Mouse (Mus musculus) hindbrain, embryonic 11.5 days (tissue): ENCODE measurements around the gene Dbn1. TPM values are rescaled to one million over a fixed set of nuclear protein-coding genes. Genes with fewer than 3 reads are reported as not detected.

ENCODE experiments used
- ATAC-seq: fragments of 200-750 bp; cut with Nextera tagmentation; 2 replicates; pipeline ENCODE4 v1.8.0; 2017; ENCODE audit warnings: mild to moderate bottlenecking, moderate TSS enrichment, moderate library complexity; ENCODE audit not compliant: low FRiP score
- DNase-seq: peaks from one replicate; pipeline ENCODE4 v3.0.0-alpha.2; 2015; ENCODE audit warnings: low spot score
- H3K27ac ChIP-seq: fragments of 300-500 bp; sonication (generic); 2 replicates; pipeline ENCODE4 v1.5.1; 2014; ENCODE audit warnings: mild to moderate bottlenecking, low read depth, low read length
- H3K27me3 ChIP-seq: fragments of 300-500 bp; sonication (generic); 2 replicates; pipeline ENCODE4 v1.6.1; 2014; ENCODE audit warnings: mild to moderate bottlenecking, low read length, moderate library complexity, mixed read lengths; ENCODE audit not compliant: control insufficient read depth, insufficient read depth
- H3K36me3 ChIP-seq: fragments of 300-500 bp; sonication (generic); 2 replicates; pipeline ENCODE4 v1.6.1; 2014; ENCODE audit warnings: mild to moderate bottlenecking, low read length, moderate library complexity, mixed read lengths; ENCODE audit not compliant: control insufficient read depth, insufficient read depth
- H3K4me1 ChIP-seq: fragments of 300-500 bp; sonication (generic); replicated peaks from 2 replicates; pipeline ENCODE4 v1.6.1; 2014; ENCODE audit warnings: low read length, mixed read lengths; ENCODE audit not compliant: control insufficient read depth, insufficient read depth
- H3K4me2 ChIP-seq: fragments of 300-500 bp; sonication (generic); replicated peaks from 2 replicates; pipeline ENCODE4 v1.6.1; 2014; ENCODE audit warnings: mild to moderate bottlenecking, low read depth, low read length
- H3K4me3 ChIP-seq: fragments of 300-500 bp; sonication (generic); 2 replicates; pipeline ENCODE4 v1.5.1; 2014; ENCODE audit warnings: low read depth, low read length
- H3K9ac ChIP-seq: fragments of 300-500 bp; sonication (generic); 2 replicates; pipeline ENCODE4 v1.6.1; 2014; ENCODE audit warnings: low read depth, low read length
- H3K9me3 ChIP-seq: fragments of 300-500 bp; sonication (generic); 2 replicates; pipeline ENCODE4 v1.6.1; 2016; ENCODE audit warnings: low read length; ENCODE audit not compliant: control insufficient read depth
- WGBS: fragments of 180-500 bp; shearing (Covaris S2); extraction: QIAGEN DNeasy Blood & Tissue Kit; methylation state at CpG from one replicate; pipeline ENCODE4 v1.1.7; 2014; 5-methylcytosine and 5-hydroxymethylcytosine counted together
- polyA plus RNA-seq: library from polyadenylated mRNA; unstranded; fragments of >200 nt; fragmentation: Nextera tagmentation; extraction: Ambion mirVana; gene quantifications from 2 replicates; pipeline ENCODE4 v1.2.1, GENCODE M21; 2014

The Dbn1 gene
- polyA plus RNA-seq, 1 experiment from 2014 or later: 277 TPM

DNA sequence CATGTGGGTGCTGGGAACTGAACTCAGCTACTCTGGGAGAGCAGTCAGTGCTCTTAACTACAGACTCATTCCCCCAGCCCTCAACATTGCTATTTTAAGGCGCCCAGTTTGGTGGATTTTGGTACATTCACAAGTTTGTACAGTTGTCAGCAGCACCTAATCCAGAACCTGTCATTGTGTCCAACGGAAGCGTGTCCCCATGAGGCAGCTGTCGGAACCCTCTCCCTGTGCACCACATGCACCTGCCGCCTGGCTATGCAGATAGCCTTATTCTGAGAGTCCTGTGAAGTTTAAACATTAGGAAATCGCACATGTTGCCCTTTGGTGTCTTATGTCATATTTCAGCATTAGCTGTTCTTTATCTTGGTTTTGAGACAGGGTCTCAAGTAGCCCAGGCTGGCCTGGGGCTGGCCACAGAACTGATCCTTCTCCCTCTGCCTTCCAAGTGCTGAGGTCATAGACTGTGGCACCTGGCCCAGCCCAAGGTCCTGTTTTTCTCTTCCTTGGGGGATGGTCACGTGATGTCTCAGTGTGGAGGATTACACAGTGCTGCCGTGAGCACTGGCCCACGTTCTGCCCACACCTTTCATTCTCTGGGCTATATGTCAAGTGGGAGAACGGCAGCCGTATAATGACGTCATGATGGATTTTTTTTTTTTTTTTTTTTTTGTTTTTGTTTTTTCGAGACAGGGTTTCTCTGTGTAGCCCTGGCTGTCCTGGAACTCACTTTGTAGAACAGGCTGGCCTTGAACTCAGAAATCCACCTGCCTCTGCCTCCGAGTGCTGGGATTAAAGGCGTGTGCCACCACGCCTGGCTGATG lies 38.0 kb upstream of the Dbn1 start:
- peaks cover 14% of the 10 kb centered on the region for H3K36me3 ChIP-seq
- H3K4me1 ChIP-seq: no peaks in the 10 kb centered on the region
- no peak overlapping the region for H3K27ac ChIP-seq
- no peak overlapping the region for H3K4me3 ChIP-seq
- H3K27me3 ChIP-seq: no peaks in the 10 kb centered on the region
- no peaks in the 10 kb centered on the region for H3K9me3 ChIP-seq
- WGBS: 84% methylated on average over 16 of the region's 16 CpGs
- ATAC-seq: no peak
- no peak for DNase-seq
- no peak overlapping the region for H3K9ac ChIP-seq
- no peak overlapping the region for H3K4me2 ChIP-seq

DNA sequence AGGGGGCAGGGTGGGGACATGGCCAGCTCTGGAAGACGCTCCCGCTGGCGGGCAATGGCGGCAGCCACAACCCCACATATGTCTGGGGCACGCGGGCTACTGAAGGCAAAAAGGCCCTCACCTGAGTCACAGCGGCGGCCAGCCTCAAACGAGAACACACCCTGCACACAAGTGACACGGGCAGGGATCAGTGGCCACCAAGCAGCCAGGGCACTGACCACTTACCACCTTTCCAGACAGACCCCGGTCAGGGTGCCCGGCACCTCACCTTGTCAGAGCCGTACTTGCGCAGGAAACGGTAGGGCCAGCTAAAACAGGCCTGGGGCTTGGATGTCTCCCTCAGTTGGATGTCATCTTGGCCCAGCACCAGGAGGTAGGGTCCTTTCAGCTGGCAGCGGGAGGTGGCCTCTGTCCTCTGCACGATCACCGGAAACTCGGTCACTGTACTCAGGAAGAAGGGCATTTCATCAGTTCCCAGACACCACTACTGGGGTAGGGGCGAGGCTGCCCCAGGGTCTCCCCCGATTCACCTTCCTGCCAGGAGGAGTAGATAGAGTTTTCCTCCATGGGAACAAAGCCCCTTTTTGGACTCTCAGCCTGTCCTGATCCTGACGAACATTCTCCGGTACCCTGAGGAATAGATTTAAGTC lies 36.2 kb upstream of the Dbn1 start:
- H3K4me3 ChIP-seq: no peak overlapping the region
- no peak overlapping the region for H3K4me2 ChIP-seq
- no peak for DNase-seq
- peaks cover 1% of the 10 kb centered on the region; the same call in 1 of the 2 replicates for H3K36me3 ChIP-seq
- ATAC-seq: no peak
- H3K9ac ChIP-seq: 0 out of 2 replicates have a peak overlapping the region, but pooled peaks have one; percentile 23
- 91% methylated on average over 23 of the region's 23 CpGs for WGBS
- no peaks in the 10 kb centered on the region for H3K4me1 ChIP-seq
- H3K27me3 ChIP-seq: no peaks in the 10 kb centered on the region
- no peak overlapping the region for H3K27ac ChIP-seq
- no peaks in the 10 kb centered on the region for H3K9me3 ChIP-seq

DNA sequence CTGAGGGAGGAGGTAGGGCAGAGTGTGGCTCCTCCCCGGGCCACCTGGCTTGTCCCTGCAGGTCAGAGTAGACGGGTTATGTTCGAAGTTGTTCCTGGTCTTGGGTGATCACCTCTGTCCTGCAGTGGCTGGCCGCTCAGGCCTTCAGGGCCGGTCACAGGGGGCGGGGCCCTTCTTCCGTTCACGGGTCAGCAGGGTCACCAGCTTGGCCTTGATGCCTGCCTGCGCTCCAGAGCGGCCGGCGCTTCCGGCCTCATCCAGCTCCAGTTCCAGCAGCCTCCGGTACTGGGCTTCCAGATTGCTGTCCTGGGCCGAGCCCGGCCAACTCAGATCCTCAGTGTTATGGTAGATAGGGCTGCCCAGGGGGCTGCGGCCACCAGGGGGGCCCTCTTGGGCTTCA lies 35.4 kb upstream of the Dbn1 start:
- H3K4me3 ChIP-seq: no peak overlapping the region
- H3K27me3 ChIP-seq: no peaks in the 10 kb centered on the region
- H3K9ac ChIP-seq: 0 out of 2 replicates have a peak overlapping the region, but pooled peaks have one; percentile 23
- DNase-seq (peak; percentile 14), ATAC-seq (no peak)
- 64% methylated on average over 17 of the region's 17 CpGs for WGBS
- H3K4me2 ChIP-seq: no peak overlapping the region
- H3K4me1 ChIP-seq: no peaks in the 10 kb centered on the region
- H3K9me3 ChIP-seq: no peaks in the 10 kb centered on the region
- no peak overlapping the region; the same call in 1 of the 2 replicates for H3K27ac ChIP-seq
- no peaks in the 10 kb centered on the region for H3K36me3 ChIP-seq

DNA sequence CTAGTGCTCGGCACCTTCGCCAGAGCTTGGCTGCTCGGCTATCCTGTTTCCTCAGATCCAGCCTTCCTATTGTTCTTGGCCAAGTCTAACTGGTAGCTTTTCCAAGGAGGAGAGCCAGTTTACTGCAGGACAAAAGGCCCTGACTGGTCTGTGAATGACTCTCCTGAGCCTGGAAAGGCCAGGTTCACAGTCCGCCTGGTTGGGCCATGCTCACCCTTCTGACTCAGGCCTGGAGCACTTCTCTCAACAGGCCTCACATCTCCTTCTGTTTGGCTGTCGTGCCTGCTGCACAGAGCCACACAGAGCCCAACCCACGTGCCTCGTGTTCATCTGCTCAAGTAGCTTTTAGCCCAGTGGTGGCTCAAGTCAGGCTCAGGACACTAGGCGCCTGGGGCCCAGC lies 34.8 kb upstream of the Dbn1 start:
- Histone ChIP-seq H3K27me3 (no peaks in the 10 kb centered on the region), H3K36me3 (no peaks in the 10 kb centered on the region), H3K4me1 (no peaks in the 10 kb centered on the region), H3K9me3 (no peaks in the 10 kb centered on the region), H3K27ac (no peak overlapping the region), H3K9ac (no peak overlapping the region), H3K4me3 (no peak overlapping the region), H3K4me2 (no peak overlapping the region)
- 65% methylated on average over 8 of the region's 8 CpGs for WGBS
- DNase-seq (no peak), ATAC-seq (no peak)

DNA sequence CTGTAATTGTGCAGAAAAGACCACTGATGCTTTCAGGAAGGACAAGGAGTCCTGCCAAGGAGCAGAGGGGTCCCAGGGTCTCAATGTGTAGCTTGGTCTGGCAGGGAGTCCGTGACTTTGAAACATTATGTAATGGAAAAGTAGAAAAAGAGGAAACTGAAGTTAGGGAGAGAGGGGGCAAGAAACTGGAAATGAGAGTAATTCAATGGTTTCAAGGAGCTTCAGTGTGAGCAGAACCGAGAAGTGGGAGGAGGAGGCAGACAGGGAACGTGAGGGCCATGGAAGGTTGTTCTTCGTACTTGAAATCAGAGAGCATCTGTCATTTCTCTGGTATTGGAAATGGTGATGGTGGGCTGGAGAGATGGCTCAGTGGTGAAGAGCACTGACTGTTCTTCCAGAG lies 31.7 kb upstream of the Dbn1 start:
- ATAC-seq: no peak
- Histone ChIP-seq H3K4me3 (no peak overlapping the region), H3K27ac (no peak overlapping the region), H3K36me3 (no peaks in the 10 kb centered on the region), H3K9me3 (no peaks in the 10 kb centered on the region), H3K27me3 (no peaks in the 10 kb centered on the region; the same call in 1 of the 2 replicates), H3K9ac (no peak overlapping the region), H3K4me1 (no peaks in the 10 kb centered on the region), H3K4me2 (no peak overlapping the region)
- DNase-seq: no peak
- 85% methylated on average over 4 of the region's 4 CpGs for WGBS

DNA sequence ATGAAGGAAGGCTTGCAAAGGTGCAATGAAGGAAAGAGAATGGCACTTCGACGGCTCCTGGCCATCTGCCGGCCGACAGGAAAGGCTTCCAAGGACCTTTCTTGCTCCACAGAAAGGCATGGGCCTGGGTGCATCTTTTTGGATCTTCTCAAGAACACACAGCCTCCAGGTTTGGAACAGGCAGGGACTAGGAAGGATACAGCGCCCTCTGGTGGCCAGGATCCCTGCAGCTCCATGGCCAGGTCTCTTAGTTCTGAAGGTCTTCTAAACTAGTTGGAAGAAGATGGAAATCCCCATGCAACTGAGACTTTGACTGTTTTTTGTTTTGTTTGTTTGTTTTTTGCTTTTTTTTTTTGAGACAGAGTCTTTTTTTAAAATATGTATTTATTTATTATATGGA lies 29.0 kb upstream of the Dbn1 start:
- no peak overlapping the region for H3K27ac ChIP-seq
- 5% methylated on average over 5 of the region's 5 CpGs for WGBS

DNA sequence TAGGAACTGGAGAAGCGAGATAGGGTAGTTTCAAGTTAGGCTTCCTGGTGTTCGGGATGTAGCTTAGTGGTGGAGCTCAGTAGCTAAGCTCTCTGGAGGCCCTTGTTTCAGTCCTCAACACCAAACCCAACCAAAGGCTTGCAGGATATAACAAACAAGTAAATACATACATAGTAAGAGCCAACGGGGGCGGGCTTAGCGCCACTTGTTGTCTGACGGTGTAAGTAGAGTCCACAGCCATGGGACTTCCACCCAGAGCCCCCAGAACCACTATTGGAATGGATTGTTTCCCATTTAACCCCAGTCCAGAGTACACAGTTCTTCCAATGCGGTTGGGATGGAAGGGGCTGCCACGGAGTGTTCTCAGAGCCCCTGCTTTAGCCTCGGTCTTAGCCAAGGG lies 25.9 kb upstream of the Dbn1 start:
- no peak overlapping the region for H3K9ac ChIP-seq
- no peaks in the 10 kb centered on the region for H3K36me3 ChIP-seq
- H3K27ac ChIP-seq: no peak overlapping the region
- H3K27me3 ChIP-seq: no peaks in the 10 kb centered on the region; the same call in 1 of the 2 replicates
- H3K9me3 ChIP-seq: no peaks in the 10 kb centered on the region
- H3K4me2 ChIP-seq: peak overlapping the region; percentile 93
- H3K4me1 ChIP-seq: peaks cover 13% of the 10 kb centered on the region
- no peak for ATAC-seq
- H3K4me3 ChIP-seq: peak overlapping the region; percentile 86; the same call in 1 of the 2 replicates
- DNase-seq: no peak
- WGBS: 34% methylated on average over 9 of the region's 9 CpGs

More for the DNA sequence above, 29.0 kb upstream of the Dbn1 start:
- Histone ChIP-seq H3K4me1 (peaks cover 5% of the 10 kb centered on the region), H3K27me3 (no peaks in the 10 kb centered on the region; the same call in 1 of the 2 replicates), H3K9me3 (no peaks in the 10 kb centered on the region), H3K9ac (no peak overlapping the region), H3K4me2 (no peak overlapping the region), H3K4me3 (no peak overlapping the region), H3K36me3 (no peaks in the 10 kb centered on the region)
- DNase-seq: peak; percentile 92
- ATAC-seq: no peak

DNA sequence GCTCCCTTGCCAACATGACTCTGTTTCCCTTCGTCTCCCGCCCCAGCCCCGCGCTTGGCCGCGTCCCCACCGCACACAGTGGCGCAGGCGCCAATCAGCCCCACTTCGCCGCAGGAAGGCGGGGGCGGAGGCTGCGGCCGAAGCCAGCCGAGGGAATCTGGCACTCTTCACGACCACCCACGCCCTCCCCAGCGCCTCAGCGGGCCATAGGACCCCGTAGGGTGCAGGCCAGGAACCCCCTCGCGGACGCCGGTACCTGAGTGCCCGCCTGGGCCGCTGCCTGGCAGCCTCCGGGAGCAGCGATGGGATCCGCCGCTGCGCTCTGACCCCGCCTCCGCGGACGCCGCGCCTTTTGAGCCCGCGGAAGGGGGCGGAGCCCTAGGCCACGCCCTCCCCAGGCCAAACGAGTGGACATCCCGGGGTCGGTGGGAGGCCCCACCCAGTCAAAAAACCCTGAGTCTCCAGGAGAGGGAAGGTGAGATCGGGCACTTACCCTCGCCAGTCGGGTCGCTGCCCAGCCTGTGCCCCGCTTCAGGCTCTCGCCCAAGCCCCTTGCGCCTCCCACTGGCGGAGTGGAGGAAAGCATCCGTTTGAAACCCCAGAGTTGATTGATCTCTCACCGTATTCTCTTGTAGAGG lies 25.3 kb upstream of the Dbn1 start, which contains the start of gene Pdlim7:
Gene Pdlim7 (minus strand): TSS at position 566 of the 638 bp plus-strand sequence.
- peak within 1 kb of the TSS; percentile 62; the same call in 1 of the 2 replicates for H3K27ac ChIP-seq

More for the DNA sequence above, 25.3 kb upstream of the Dbn1 start, which contains the start of gene Pdlim7:
- peak; percentile 74 for ATAC-seq
- Histone ChIP-seq H3K36me3 (no peaks in the 10 kb centered on the region), H3K9me3 (no peaks in the 10 kb centered on the region), H3K9ac (peak within 1 kb of the TSS; percentile 89), H3K4me1 (peaks cover 13% of the 10 kb centered on the region), H3K27me3 (no peaks in the 10 kb centered on the region; the same call in 1 of the 2 replicates), H3K4me2 (peak within 1 kb of the TSS; percentile 93), H3K4me3 (peak within 1 kb of the TSS; percentile 86)
- DNase-seq: peak; percentile 93
- WGBS: under 1% methylated on average over 55 of the region's 55 CpGs
